Mouse (Mus musculus): ENCODE measurements around the gene Ctps.

DNA sequence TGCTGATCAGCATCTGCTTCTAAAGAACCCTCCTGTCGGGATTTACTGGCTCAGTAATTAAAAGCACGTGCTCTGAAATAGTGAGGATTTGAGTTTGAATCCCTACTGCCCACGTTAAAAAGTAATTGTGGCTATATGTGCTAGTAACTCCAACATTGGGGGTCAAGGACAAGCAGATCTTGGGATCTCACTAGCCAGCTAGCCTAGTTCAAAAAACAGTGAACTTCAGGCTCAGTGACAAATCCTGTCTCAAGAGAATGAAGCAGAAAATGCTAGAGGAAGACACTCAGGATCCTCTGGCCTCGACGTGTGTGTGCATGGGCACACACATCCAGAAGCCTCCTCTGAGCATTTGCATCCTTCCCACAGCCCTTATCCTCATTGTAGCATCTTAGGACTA lies 48.3 kb downstream of the Ctps start:
- no peak for TF ChIP-seq GATA1 (IDR thresholded peaks at IDR 0.05; ENCODE audit: low read length)
- TF ChIP-seq TAL1 (IDR thresholded peaks at IDR 0.05; ENCODE audit: low read length), result no peak
